Mouse (Mus musculus): ENCODE data around the gene Prss41.
A peak's percentile ranks its signal among the peaks of the same experiment; 100 is the strongest.

The Prss41 gene

GRCm38 (mm10) chr17:23828271-23829001, 15.5 kb downstream of the Prss41 start:
- DNase-seq (ENCODE audit: low spot score in 2 of 2): peak; percentile 42 to 51

- no peak for DNase-seq (ENCODE audit: low spot score in 2 of 2)
These were observed 18.4 kb downstream of the Prss41 start for GRCm38 (mm10) chr17:23825591-23825990.

- DNase-seq (ENCODE audit: low spot score in 2 of 2): no peak
These were observed 20.4 kb downstream of the Prss41 start for GRCm38 (mm10) chr17:23823614-23824013.

GRCm38 (mm10) chr17:23823018-23823417, 21.0 kb downstream of the Prss41 start:
- DNase-seq (ENCODE audit: low spot score in 2 of 2): no peak

GRCm38 (mm10) chr17:23822094-23822493, 21.9 kb downstream of the Prss41 start:
- no peak for DNase-seq (ENCODE audit: low spot score in 2 of 2)

GRCm38 (mm10) chr17:23820731-23821130, 23.2 kb downstream of the Prss41 start:
- no peak for DNase-seq (ENCODE audit: low spot score in 2 of 2)

- no peak for DNase-seq (ENCODE audit: low spot score in 2 of 2)
These were observed 24.7 kb downstream of the Prss41 start for GRCm38 (mm10) chr17:23819235-23819634.

GRCm38 (mm10) chr17:23818579-23818978, 25.4 kb downstream of the Prss41 start:
- DNase-seq (ENCODE audit: low spot score in 2 of 2): no peak

- no peak for DNase-seq (ENCODE audit: low spot score in 2 of 2)
These were observed 28.3 kb downstream of the Prss41 start for GRCm38 (mm10) chr17:23815641-23816040.

- no peak for DNase-seq (ENCODE audit: low spot score in 2 of 2)
These were observed 36.1 kb downstream of the Prss41 start for GRCm38 (mm10) chr17:23807918-23808317.

GRCm38 (mm10) chr17:23806867-23807266, 37.1 kb downstream of the Prss41 start:
- DNase-seq (ENCODE audit: low spot score in 2 of 2): no peak

GRCm38 (mm10) chr17:23804426-23805085, 39.4 kb downstream of the Prss41 start:
- no peak for DNase-seq (ENCODE audit: low spot score in 2 of 2)

GRCm38 (mm10) chr17:23803366-23804041, 40.5 kb downstream of the Prss41 start:
- peak; percentile 52 to 74 for DNase-seq (ENCODE audit: low spot score in 2 of 2)

GRCm38 (mm10) chr17:23802746-23803365, 41.1 kb downstream of the Prss41 start:
- peak; percentile 93 to 98 for DNase-seq (ENCODE audit: low spot score in 2 of 2)

- DNase-seq (ENCODE audit: low spot score in 2 of 2): no peak
These were observed 42.3 kb downstream of the Prss41 start for GRCm38 (mm10) chr17:23801627-23802026.

GRCm38 (mm10) chr17:23797316-23797715, 46.7 kb downstream of the Prss41 start:
- no peak for DNase-seq (ENCODE audit: low spot score in 2 of 2)

GRCm38 (mm10) chr17:23795323-23795722, 48.6 kb downstream of the Prss41 start:
- DNase-seq (ENCODE audit: low spot score in 2 of 2): no peak

- no peak for DNase-seq (ENCODE audit: low spot score in 2 of 2)
These were observed 53.0 kb downstream of the Prss41 start for GRCm38 (mm10) chr17:23791079-23791357.

- peak; percentile 46 to 54 for DNase-seq (ENCODE audit: low spot score in 2 of 2)
These were observed 53.5 kb downstream of the Prss41 start, which contains the start of gene Srrm2 for GRCm38 (mm10) chr17:23790269-23791078. Srrm2 (plus strand) TSS chr17:23790532.

- DNase-seq (ENCODE audit: low spot score in 2 of 2): no peak
These were observed 54.2 kb downstream of the Prss41 start for GRCm38 (mm10) chr17:23789749-23790268.

- DNase-seq (ENCODE audit: low spot score in 2 of 2): no peak
These were observed 55.0 kb downstream of the Prss41 start for GRCm38 (mm10) chr17:23788973-23789372.
